ENCODE assay signal across 7 mouse cellular contexts in genomic region chrX:96025876-96026275, GRCm38 (mm10).
DNase-seq lines count a peak whose midpoint lies in the region; ATAC-seq and TF ChIP-seq lines count a peak whose summit lies in the region.

No protein-coding gene starts in this region.

- H3K27me3 ChIP-seq in kidney, postnatal 0 days (ENCODE audit: insufficient read depth, low read length): no peaks in the 10 kb centered on the region
- no peaks in the 10 kb centered on the region for H3K27me3 ChIP-seq in myocyte (ENCODE audit: control insufficient read depth, insufficient read depth, insufficient read length)
- H3K27me3 ChIP-seq in hindbrain, embryonic 10.5 days (ENCODE audit: insufficient read depth, poor library complexity, severe bottlenecking): no peaks in the 10 kb centered on the region

- ATAC-seq in kidney, postnatal 0 days (replicated peaks; ENCODE audit: low FRiP score, low read depth): no peak; the same call in 1 of the 2 replicates

- no peaks in the 10 kb centered on the region for H3K79me2 ChIP-seq in myocyte (ENCODE audit: control insufficient read depth, insufficient read depth)

- no peaks in the 10 kb centered on the region for H3K4me1 ChIP-seq in kidney, postnatal 0 days (replicated peaks; ENCODE audit: insufficient read depth, low read length)
- no peaks in the 10 kb centered on the region for H3K4me1 ChIP-seq in hindbrain, embryonic 10.5 days (replicated peaks)

- no peaks in the 10 kb centered on the region for H3K36me3 ChIP-seq in kidney, postnatal 0 days (ENCODE audit: insufficient read depth, low read length)
- H3K36me3 ChIP-seq in myocyte (ENCODE audit: control insufficient read depth, insufficient read depth): no peaks in the 10 kb centered on the region
- no peaks in the 10 kb centered on the region for H3K36me3 ChIP-seq in hindbrain, embryonic 10.5 days

- peak overlapping the region; percentile 77 for H3K27ac ChIP-seq in kidney, postnatal 0 days
- no peak overlapping the region for H3K27ac ChIP-seq in hindbrain, embryonic 10.5 days

- H3K9ac ChIP-seq in kidney, postnatal 0 days (ENCODE audit: low read depth, low read length): no peak overlapping the region

- TF ChIP-seq POLR2A in myocyte (IDR thresholded peaks at IDR 0.05; ENCODE audit: insufficient read length, low read depth): no peak

- H3K4me3 ChIP-seq in kidney, postnatal 0 days (replicated peaks; ENCODE audit: low read depth, low read length): no peak overlapping the region
- H3K4me3 ChIP-seq in myocyte: no peak overlapping the region
- no peak overlapping the region for H3K4me3 ChIP-seq in hindbrain, embryonic 10.5 days

- intact Hi-C loops in left cerebral cortex, postnatal 36 days (cut with DNase I): loop anchor here (10.0 kb wide), 1 partner anchor 109 kb away; no protein-coding TSS in a partner anchor

- DNase-seq in B cell, adult 2 months: peak; percentile 23 to 30
- DNase-seq in MN1 (ENCODE audit: low spot score): peak; percentile 13
- DNase-seq in heart, adult 18-20 months: peak; percentile 55 to 85
- peak; percentile 61 for DNase-seq in kidney, postnatal 0 days (ENCODE audit: low spot score)
- DNase-seq in left cerebral cortex, postnatal 36 days (ENCODE audit: low spot score in 2 of 2): no peak
- no peak for DNase-seq in hindbrain, embryonic 10.5 days (ENCODE audit: low spot score)

- TF ChIP-seq CTCF in kidney, postnatal 0 days (IDR thresholded peaks at IDR 0.05; ENCODE audit: low read depth): no peak

- no peak overlapping the region for H3ac ChIP-seq in myocyte (ENCODE audit: control insufficient read depth, insufficient read length)

- 54% methylated on average over 5 of the region's 5 CpGs for WGBS in kidney, postnatal 0 days
- WGBS in hindbrain, embryonic 10.5 days: 72% methylated on average over 5 of the region's 5 CpGs

- no peak overlapping the region for H3K4me2 ChIP-seq in kidney, postnatal 0 days (ENCODE audit: low read length)
- peak overlapping the region; percentile 44 for H3K4me2 ChIP-seq in myocyte (ENCODE audit: low read depth)

- H3K9me3 ChIP-seq in kidney, postnatal 0 days (replicated peaks; ENCODE audit: low read length): no peaks in the 10 kb centered on the region
- H3K9me3 ChIP-seq in hindbrain, embryonic 10.5 days: no peaks in the 10 kb centered on the region

TF ChIP-seq in myocyte, 11 proteins besides CTCF, POLR2A, EP300 and RAD21:
- TF ChIP-seq CEBPB (IDR thresholded peaks at IDR 0.05; ENCODE audit: insufficient read depth, poor library complexity, severe bottlenecking): peak; percentile 84
- TF ChIP-seq MAX (IDR thresholded peaks at IDR 0.05; ENCODE audit: low read depth): no peak
- no peak for TF ChIP-seq SRF (IDR thresholded peaks at IDR 0.05; ENCODE audit: control insufficient read depth, insufficient read length, low read depth)

Comparison
In these comparisons a context has a peak if more than half of its experiments do, and no peak if none do; other contexts are left out.
1. DNase-seq: peak in B cell, adult 2 months (2 of 2), MN1 (single experiment), heart, adult 18-20 months (2 of 2) and kidney, postnatal 0 days (single experiment); none in left cerebral cortex, postnatal 36 days (0 of 2) and hindbrain, embryonic 10.5 days (single experiment).